Mouse (Mus musculus) kidney, adult 2 months (tissue): ENCODE results near the gene Sytl1.

ENCODE experiments used
- CTCF ChIP-seq: fragments of 200-500 bp; conservative IDR thresholded peaks from 2 replicates; pipeline ENCODE4 v1.5.1; 2011; ENCODE audit warnings: low read depth, mild to moderate bottlenecking, control low read depth, low read length, moderate library complexity, mixed read lengths; ENCODE audit not compliant: insufficient read depth, insufficient read length
- POLR2A ChIP-seq: fragments of 200-500 bp; IDR thresholded peaks from one replicate; pipeline ENCODE4 v1.6.1; 2011; ENCODE audit warnings: low read depth, low read length, control low read depth

- TF ChIP-seq CTCF, result no peak
- no peak for TF ChIP-seq POLR2A
Observed at GRCm38 (mm10) chr4:133278067-133278466, 15.2 kb upstream of the Sytl1 start.
